Mouse (Mus musculus) ZHBTc4 (cell line): Measurements from ENCODE around the gene Tenm4.

ENCODE experiments used
- DNase-seq: peaks from one replicate; pipeline ENCODE4 v3.0.0-alpha.2; 2011; ENCODE audit warnings: low read depth, low spot score

Gene Tenm4

GRCm38 (mm10) chr7:96170924-96171595, at the start of gene Tenm4:
Tenm4 (plus strand) TSS chr7:96171246.
- DNase-seq: no peak

- no peak for DNase-seq
Observed at GRCm38 (mm10) chr7:96130763-96131162, 40.3 kb upstream of the Tenm4 start.

GRCm38 (mm10) chr7:96131175-96131574, 39.9 kb upstream of the Tenm4 start:
- no peak for DNase-seq

GRCm38 (mm10) chr7:96136497-96136961, 34.5 kb upstream of the Tenm4 start:
- peak; percentile 28 for DNase-seq

GRCm38 (mm10) chr7:96141876-96142275, 29.2 kb upstream of the Tenm4 start:
- DNase-seq: no peak

- DNase-seq: no peak
Observed at GRCm38 (mm10) chr7:96142973-96143596, 28.0 kb upstream of the Tenm4 start.

GRCm38 (mm10) chr7:96147436-96147835, 23.6 kb upstream of the Tenm4 start:
- DNase-seq: no peak

GRCm38 (mm10) chr7:96148191-96148590, 22.9 kb upstream of the Tenm4 start:
- DNase-seq: peak; percentile 73

GRCm38 (mm10) chr7:96151277-96151676, 19.8 kb upstream of the Tenm4 start:
- DNase-seq: peak; percentile 79

GRCm38 (mm10) chr7:96151961-96152360, 19.1 kb upstream of the Tenm4 start:
- no peak for DNase-seq

GRCm38 (mm10) chr7:96152431-96152830, 18.6 kb upstream of the Tenm4 start:
- DNase-seq: peak; percentile 49

- DNase-seq: peak; percentile 92
Observed at GRCm38 (mm10) chr7:96152924-96153359, 18.1 kb upstream of the Tenm4 start.

- no peak for DNase-seq
Observed at GRCm38 (mm10) chr7:96154025-96154424, 17.0 kb upstream of the Tenm4 start.

GRCm38 (mm10) chr7:96156481-96157255, 14.4 kb upstream of the Tenm4 start:
- no peak for DNase-seq

- no peak for DNase-seq
Observed at GRCm38 (mm10) chr7:96164141-96164540, 6.9 kb upstream of the Tenm4 start.

GRCm38 (mm10) chr7:96168921-96169320, 2.1 kb upstream of the Tenm4 start:
- peak; percentile 85 for DNase-seq

- no peak for DNase-seq
Observed at GRCm38 (mm10) chr7:96171596-96172563, 834 bp downstream of the Tenm4 start.

- no peak for DNase-seq
Observed at GRCm38 (mm10) chr7:96176781-96177180, 5.7 kb downstream of the Tenm4 start.

GRCm38 (mm10) chr7:96181751-96182150, 10.7 kb downstream of the Tenm4 start:
- no peak for DNase-seq

- no peak for DNase-seq
Observed at GRCm38 (mm10) chr7:96183195-96183594, 12.1 kb downstream of the Tenm4 start.

GRCm38 (mm10) chr7:96185411-96185810, 14.4 kb downstream of the Tenm4 start:
- DNase-seq: peak; percentile 40
